Mouse (Mus musculus) megakaryocyte-erythroid progenitor cell, adult 5-6 weeks (primary cell): ENCODE results near the gene Gm14851. TPM values are rescaled to one million over a fixed set of nuclear protein-coding genes. Genes with fewer than 3 reads are reported as not detected.
"Not testable (repeated sequence)": the region's sequence is repeated elsewhere in the genome, so short reads cannot be mapped to it uniquely, and the experiment has no call there.

Source experiments
- ATAC-seq: replicated peaks from 2 replicates; pipeline ENCODE4 v1.8.0; 2016; ENCODE audit warnings: mild to moderate bottlenecking, inconsistent platforms; ENCODE audit not compliant: severe bottlenecking, poor library complexity, low FRiP score, low TSS enrichment
- total RNA-seq, 2 experiments: library from RNA; stranded (forward) in 1 of 2; stranded (reverse) in 1 of 2; fragments of 200-1000, 215-1000 nt in 1 of 2; fragments of >200 nt in 1 of 2; fragmentation: Nextera tagmentation in 1 of 2; gene quantifications; 2 replicates each; pipeline ENCODE4 v1.2.3; 2014 to 2017

Gm14851 gene
- total RNA-seq (2014; fragmentation: Nextera tagmentation) = not detected in 2 replicates
- not detected in 2 replicates for total RNA-seq (2017)

DNA sequence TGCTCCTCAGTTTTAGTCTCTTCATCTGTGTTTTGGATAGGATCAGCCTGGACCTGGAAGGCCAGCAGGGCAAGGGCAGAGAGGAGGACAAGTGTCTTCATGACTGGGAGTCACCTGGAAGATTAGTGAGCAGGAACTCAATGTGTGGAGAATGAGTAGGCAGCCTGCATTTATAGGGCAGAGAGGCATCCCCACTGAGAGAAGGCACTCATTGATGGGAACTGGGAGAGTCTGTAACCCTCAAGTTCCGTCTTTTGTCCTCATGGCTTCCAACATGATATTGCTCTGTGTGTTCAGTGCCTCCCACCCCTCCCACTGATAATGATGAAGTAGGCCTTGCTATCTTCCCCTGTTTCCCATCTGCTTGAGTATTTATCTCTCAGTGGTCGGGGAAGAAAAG is at the start of gene Gm14851:
Gene Gm14851 (minus strand): TSS at position 101 of the 400 bp plus-strand sequence.
- ATAC-seq = not testable (repeated sequence)

DNA sequence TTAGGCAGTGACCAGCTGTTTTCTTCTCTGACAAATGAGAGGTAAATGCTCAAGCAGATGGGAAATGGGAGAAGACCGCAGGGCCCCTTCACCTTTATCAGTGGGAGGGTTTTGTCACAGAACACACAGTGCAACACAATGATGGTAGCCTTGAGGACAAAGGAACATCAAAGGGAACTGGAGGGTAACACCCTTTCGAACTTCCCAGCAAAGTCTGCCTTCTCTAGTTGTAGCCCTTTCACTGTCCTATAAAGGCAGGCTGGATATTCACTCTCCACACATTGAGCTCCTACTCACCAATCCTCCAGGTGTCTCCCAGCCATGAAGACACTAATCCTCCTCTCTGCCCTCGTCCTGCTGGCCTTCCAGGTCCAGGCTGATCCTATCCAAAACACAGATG is 38.5 kb upstream of the Gm14851 start, which contains the start of gene Defa30:
Gene Defa30 (plus strand): TSS at position 301 of the 400 bp plus-strand sequence.
- not testable (repeated sequence) for ATAC-seq

DNA sequence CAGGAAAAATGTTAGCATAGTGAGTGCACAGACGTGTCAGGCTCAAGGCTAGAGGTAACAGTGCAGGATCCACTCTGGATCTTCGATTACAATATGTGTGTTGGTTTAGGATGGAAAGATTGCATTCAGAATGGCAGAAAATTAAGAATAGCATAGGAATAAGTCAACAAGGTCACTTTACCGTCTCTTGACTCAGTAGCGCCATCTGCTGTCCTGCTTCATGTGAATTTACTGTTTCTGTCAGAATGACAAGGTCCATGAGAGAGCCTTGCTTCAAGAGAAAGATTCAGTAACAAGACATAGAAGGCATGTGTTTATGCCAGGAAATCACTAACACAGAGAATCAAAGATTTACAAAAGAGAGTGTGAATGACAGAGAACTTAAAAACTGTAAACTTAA is 2.7 kb downstream of the Gm14851 start:
- ATAC-seq = no peak

DNA sequence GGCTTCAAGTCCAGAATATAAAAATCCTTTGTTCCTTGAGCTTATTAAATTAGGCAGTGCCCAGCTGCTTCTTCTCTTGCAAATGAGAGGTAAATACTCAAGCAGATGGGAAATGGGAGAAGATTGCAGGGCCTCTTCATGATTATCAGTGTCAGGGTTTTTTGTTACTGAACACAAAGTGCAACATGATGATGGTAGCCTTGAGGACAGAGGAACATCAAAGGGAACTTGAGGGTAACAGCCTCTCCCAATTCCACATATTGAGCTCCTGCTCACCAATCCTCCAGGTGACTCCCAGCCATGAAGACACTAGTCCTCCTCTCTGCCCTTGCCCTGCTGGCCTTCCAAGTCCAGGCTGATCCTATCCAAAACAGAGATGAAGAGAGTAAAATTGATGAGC is 11.7 kb downstream of the Gm14851 start, which contains the start of gene Defa25:
Gene Defa25 (plus strand): TSS at position 301 of the 400 bp plus-strand sequence.
- ATAC-seq = not testable (repeated sequence)

DNA sequence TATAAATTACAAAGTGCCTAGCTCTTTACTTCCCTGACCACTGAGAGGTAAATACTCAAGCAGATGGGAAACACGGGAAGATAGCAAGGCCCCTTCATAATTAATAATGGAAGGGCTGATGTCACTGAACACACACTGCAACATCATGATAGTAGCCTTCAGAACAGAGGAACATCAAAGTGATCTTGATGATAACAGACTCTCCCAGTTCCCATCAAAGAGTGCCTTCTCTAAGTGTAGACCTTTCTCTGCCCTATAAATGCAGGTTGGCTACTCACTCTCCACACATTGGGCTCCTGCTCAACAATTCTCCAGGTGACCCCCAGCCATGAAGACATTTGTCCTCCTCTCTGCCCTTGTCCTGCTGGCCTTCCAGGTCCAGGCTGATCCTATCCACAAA is 31.1 kb downstream of the Gm14851 start, which contains the start of gene Defa35:
Gene Defa35 (plus strand): TSS at position 301 of the 400 bp plus-strand sequence.
- not testable (repeated sequence) for ATAC-seq

DNA sequence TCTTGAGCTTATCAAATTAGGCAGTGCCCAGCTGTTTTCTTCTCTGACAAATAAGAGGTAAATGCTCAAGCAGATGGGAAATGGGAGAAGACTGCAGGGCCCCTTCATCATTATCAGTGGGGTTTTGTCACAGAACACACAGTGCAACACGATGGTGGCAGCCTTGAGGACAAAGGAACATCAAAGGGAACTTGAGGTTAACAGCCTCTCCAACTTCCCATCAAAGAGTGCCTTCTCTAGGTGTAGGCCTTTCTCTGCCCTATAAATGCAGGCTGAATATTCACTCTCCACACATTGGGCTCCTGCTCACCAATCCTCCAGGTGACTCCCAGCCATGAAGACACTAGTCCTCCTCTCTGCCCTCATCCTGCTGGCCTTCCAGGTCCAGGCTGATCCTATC is 41.1 kb downstream of the Gm14851 start, which contains the start of gene Defa23:
Gene Defa23 (plus strand): TSS at position 301 of the 400 bp plus-strand sequence.
- ATAC-seq = not testable (repeated sequence)

Other genes with a start within 250 kb of the Gm14851 start
- gene Defb33, start 203.4 kb downstream of the Gm14851 start, total RNA-seq (2014; fragmentation: Nextera tagmentation) = not detected in 2 replicates
- not detected in 2 replicates for gene Defb33, start 203.4 kb downstream of the Gm14851 start, total RNA-seq (2017)
- gene Gm15056, start 193.4 kb downstream of the Gm14851 start, total RNA-seq (2014; fragmentation: Nextera tagmentation) = not detected in 2 replicates
- not detected in 2 replicates for gene Gm15056, start 193.4 kb downstream of the Gm14851 start, total RNA-seq (2017)
- gene Gm6040, start 174.0 kb downstream of the Gm14851 start, total RNA-seq (2014; fragmentation: Nextera tagmentation) = not detected in 2 replicates
- not detected in 2 replicates for gene Gm6040, start 174.0 kb downstream of the Gm14851 start, total RNA-seq (2017)
- not detected in 2 replicates for gene AY761185, start 151.3 kb downstream of the Gm14851 start, total RNA-seq (2014; fragmentation: Nextera tagmentation)
- not detected in 2 replicates for gene AY761185, start 151.3 kb downstream of the Gm14851 start, total RNA-seq (2017)
- not detected in 2 replicates for gene Defa21, start 70.5 kb downstream of the Gm14851 start, total RNA-seq (2014; fragmentation: Nextera tagmentation)
- gene Defa21, start 70.5 kb downstream of the Gm14851 start, total RNA-seq (2017) = not detected in 2 replicates
- not detected in 2 replicates for gene Defa23, start 41.0 kb downstream of the Gm14851 start, total RNA-seq (2014; fragmentation: Nextera tagmentation)
- not detected in 2 replicates for gene Defa23, start 41.0 kb downstream of the Gm14851 start, total RNA-seq (2017)
- gene Defa35, start 31.0 kb downstream of the Gm14851 start, total RNA-seq (2014; fragmentation: Nextera tagmentation) = not detected in 2 replicates
- gene Defa35, start 31.0 kb downstream of the Gm14851 start, total RNA-seq (2017) = not detected in 2 replicates
- not detected in 2 replicates for gene Defa25, start 11.6 kb downstream of the Gm14851 start, total RNA-seq (2014; fragmentation: Nextera tagmentation)
- not detected in 2 replicates for gene Defa25, start 11.6 kb downstream of the Gm14851 start, total RNA-seq (2017)
- gene Defa30, start 38.6 kb upstream of the Gm14851 start, total RNA-seq (2014; fragmentation: Nextera tagmentation) = not detected in 2 replicates
- gene Defa30, start 38.6 kb upstream of the Gm14851 start, total RNA-seq (2017) = not detected in 2 replicates
- gene Defa22, start 66.2 kb upstream of the Gm14851 start, total RNA-seq (2014; fragmentation: Nextera tagmentation) = not detected in 2 replicates
- not detected in 2 replicates for gene Defa22, start 66.2 kb upstream of the Gm14851 start, total RNA-seq (2017)
- gene Defa31, start 95.6 kb upstream of the Gm14851 start, total RNA-seq (2014; fragmentation: Nextera tagmentation) = not detected in 2 replicates
- not detected in 2 replicates for gene Defa31, start 95.6 kb upstream of the Gm14851 start, total RNA-seq (2017)
- not detected in 2 replicates for gene Gm15293, start 105.5 kb upstream of the Gm14851 start, total RNA-seq (2014; fragmentation: Nextera tagmentation)
- not detected in 2 replicates for gene Gm15293, start 105.5 kb upstream of the Gm14851 start, total RNA-seq (2017)
- gene Gm15292, start 153.7 kb upstream of the Gm14851 start, total RNA-seq (2014; fragmentation: Nextera tagmentation) = not detected in 2 replicates
- gene Gm15292, start 153.7 kb upstream of the Gm14851 start, total RNA-seq (2017) = not detected in 2 replicates
- not detected in 2 replicates for gene Defa27, start 219.5 kb upstream of the Gm14851 start, total RNA-seq (2014; fragmentation: Nextera tagmentation)
- gene Defa27, start 219.5 kb upstream of the Gm14851 start, total RNA-seq (2017) = not detected in 2 replicates
- not detected in 2 replicates for gene Defa29, start 231.0 kb upstream of the Gm14851 start, total RNA-seq (2014; fragmentation: Nextera tagmentation)
- gene Defa29, start 231.0 kb upstream of the Gm14851 start, total RNA-seq (2017) = not detected in 2 replicates